Comparison of ENCODE assay signal across 8 mouse cellular contexts in genomic region chr4:115728721-115729120, GRCm38 (mm10). TPM values are rescaled to one million over a fixed set of nuclear protein-coding genes. Genes with fewer than 3 reads are reported as not detected.
DNase-seq lines count a peak whose midpoint lies in the region; TF ChIP-seq lines count a peak whose summit lies in the region.

No protein-coding gene starts in this region.

- H3K27ac ChIP-seq in layer of hippocampus, adult 2 months, result no peak overlapping the region

- TF ChIP-seq CTCF in layer of hippocampus, adult 2 months (conservative IDR thresholded peaks at IDR 0.05), result no peak

- 0 out of 2 replicates have a peak, but pooled peaks cover 2% of the 10 kb centered on the region for H3K27me3 ChIP-seq in splenic B cell, adult 2 months (ENCODE audit: control insufficient read depth, insufficient read depth, low read length, poor library complexity, severe bottlenecking)

- no peak overlapping the region for H3K4me3 ChIP-seq in layer of hippocampus, adult 2 months

- no peaks in the 10 kb centered on the region for H3K36me3 ChIP-seq in splenic B cell, adult 2 months (ENCODE audit: control insufficient read depth, insufficient read depth, low read length, poor library complexity, severe bottlenecking)

- intact Hi-C loops in heart, postnatal 10 days (cut with DNase I), result no loop called here
- intact Hi-C loops in heart, postnatal 25 days (cut with DNase I), result no loop called here

- DNase-seq in heart, postnatal 10 days, result peak; percentile 55 to 75
- DNase-seq in heart, postnatal 25 days (ENCODE audit: low spot score), result no peak
- peak; percentile 45 for DNase-seq in A20 (ENCODE audit: low read depth, low spot score)
- DNase-seq in adrenal gland, postnatal 14 days, result peak; percentile 83
- peak; percentile 58 to 84 for DNase-seq in kidney, postnatal 36 days
- peak; percentile 55 for DNase-seq in splenic B cell, adult 2 months (ENCODE audit: low read depth, low spot score)
- DNase-seq in layer of hippocampus, adult 2 months (ENCODE audit: low spot score in 2 of 2), result no peak
- DNase-seq in spleen, postnatal 4 days (ENCODE audit: low spot score in 2 of 2), result no peak

RNA-seq across cellular contexts. Expression of gene Efcab14, which starts 8.8 kb away (rescaled TPM):
- 10 to 100 TPM; 36.7 to 38.9 TPM for total RNA-seq in heart, postnatal 10 days (2021)
- 10 to 100 TPM; 33.4 to 37.0 TPM for total RNA-seq in heart, postnatal 25 days (2021)
- total RNA-seq in adrenal gland, postnatal 14 days (2021), result 57.2 and 60.1 TPM in 2 replicates
- 10 to 100 TPM; 47.7 to 53.0 TPM for total RNA-seq in layer of hippocampus, adult 2 months (2021)

RNA-seq across cellular contexts. Expression of gene Tex38, which starts 52.1 kb away (rescaled TPM):
- total RNA-seq in heart, postnatal 10 days (2021), result under 1 TPM; 0.35 to 0.67 TPM
- under 1 TPM; 0.55 to 0.78 TPM for total RNA-seq in heart, postnatal 25 days (2021)
- 1.2 and 2.3 TPM in 2 replicates for total RNA-seq in adrenal gland, postnatal 14 days (2021)
- total RNA-seq in layer of hippocampus, adult 2 months (2021), result under 1 TPM in 1 of 2 experiments, not detected in 1; 0.49 TPM

RNA-seq across cellular contexts. Expression of gene Atpaf1, which starts 55.9 kb away (rescaled TPM):
- total RNA-seq in heart, postnatal 10 days (2021), result 10 to 100 TPM; 53.1 to 54.6 TPM
- 10 to 100 TPM; 78.8 to 79.6 TPM for total RNA-seq in heart, postnatal 25 days (2021)
- total RNA-seq in adrenal gland, postnatal 14 days (2021), result 42.6 and 46.2 TPM in 2 replicates
- 10 to 100 TPM; 54.2 to 60.9 TPM for total RNA-seq in layer of hippocampus, adult 2 months (2021)

Comparison
In these comparisons a context has a peak if more than half of its experiments do, and no peak if none do; other contexts are left out.
1. DNase-seq: peak in heart, postnatal 10 days (2 of 2), A20 (single experiment), adrenal gland, postnatal 14 days (single experiment), kidney, postnatal 36 days (2 of 2) and splenic B cell, adult 2 months (single experiment); none in heart, postnatal 25 days (single experiment), layer of hippocampus, adult 2 months (0 of 2) and spleen, postnatal 4 days (0 of 2).